Mouse (Mus musculus): Measurements from ENCODE around the gene Rft1.

GRCm38 (mm10) chr14:30695609-30696008 is 41.4 kb downstream of the Rft1 start:
- TF ChIP-seq POLR2A (IDR thresholded peaks at IDR 0.05; ENCODE audit: borderline replicate concordance, low read depth, low read length) (no peak), CTCF (IDR thresholded peaks at IDR 0.05; ENCODE audit: low read depth, low read length) (peak; percentile 24; the same call in 1 of the 2 replicates)
